Mouse (Mus musculus) gastrocnemius, adult 18-20 months (tissue): ENCODE measurements around the gene Hist1h4h. TPM values are rescaled to one million over a fixed set of nuclear protein-coding genes. Genes with fewer than 3 reads are reported as not detected.
"Not testable (repeated sequence)": the region's sequence is repeated elsewhere in the genome, so short reads cannot be mapped to it uniquely, and the experiment has no call there.

Experiments used
- DNase-seq: peaks from one replicate; pipeline ENCODE4 v3.0.0; 2021; ENCODE audit warnings: low spot score
- total RNA-seq, 2 experiments: library from RNA; stranded (reverse); gene quantifications; 2 replicates each; pipeline ENCODE4 v1.2.3; 2021

Gene Hist1h4h
- total RNA-seq, 2 experiments from 2014 or later, result 149 to 163 TPM

DNA sequence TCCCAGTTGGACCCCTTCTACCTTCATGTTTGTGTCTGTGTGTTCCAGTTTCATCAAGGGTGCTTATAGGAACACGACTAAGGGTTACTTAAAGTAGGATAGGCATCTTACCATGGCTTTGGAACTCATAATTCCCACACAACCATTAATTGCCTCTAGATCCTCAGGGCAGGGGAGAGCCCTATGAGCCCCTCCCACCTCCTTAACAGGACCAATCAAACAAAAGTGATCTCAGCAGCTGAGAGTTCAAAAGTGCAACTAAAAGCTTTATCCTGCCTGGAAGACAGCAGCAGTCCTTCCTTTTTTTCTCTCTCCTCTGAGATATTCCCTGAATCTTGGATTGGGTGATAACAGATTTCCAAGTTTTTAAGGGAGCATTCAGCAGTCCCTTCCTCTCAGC, 20.7 kb upstream of the Hist1h4h start:
- no peak for DNase-seq

DNA sequence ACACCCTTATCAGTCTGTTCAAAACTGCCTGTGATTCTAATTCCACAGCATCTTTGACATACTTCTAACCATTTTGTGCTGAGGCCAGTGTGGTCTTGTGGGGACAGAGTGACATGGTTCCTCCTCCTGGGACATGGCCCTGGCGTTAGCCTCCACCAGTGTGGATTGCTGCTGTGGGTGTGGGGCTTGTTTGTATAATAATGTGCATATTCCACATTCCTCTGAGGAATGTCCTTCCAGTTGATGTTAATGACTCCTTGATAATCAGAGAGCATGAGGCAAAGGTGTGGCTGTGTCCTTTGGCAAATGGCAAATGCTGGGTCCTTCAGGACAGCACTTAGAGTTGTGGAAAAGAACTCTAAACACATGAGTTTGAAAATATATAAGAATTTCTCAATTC, 17.3 kb upstream of the Hist1h4h start:
- no peak for DNase-seq

DNA sequence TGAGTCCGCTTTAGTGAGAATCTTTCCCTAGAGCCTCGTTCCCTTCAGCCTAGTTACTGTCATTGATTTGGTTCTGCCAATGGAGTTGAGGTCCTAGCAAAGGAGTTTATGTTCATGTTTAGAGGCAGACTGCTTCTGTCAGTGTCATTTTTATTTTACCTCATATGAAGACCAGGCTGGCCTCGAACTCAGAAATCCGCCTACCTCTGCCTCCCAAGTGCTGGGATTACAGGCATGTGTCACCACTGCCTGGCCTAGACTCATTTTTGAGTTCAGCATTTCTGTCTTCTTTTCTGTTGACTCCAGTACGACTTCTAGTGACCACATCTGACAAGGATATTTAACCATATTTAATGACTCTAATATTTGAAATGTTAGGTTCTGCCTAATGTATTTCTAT, 15.6 kb upstream of the Hist1h4h start:
- no peak for DNase-seq

DNA sequence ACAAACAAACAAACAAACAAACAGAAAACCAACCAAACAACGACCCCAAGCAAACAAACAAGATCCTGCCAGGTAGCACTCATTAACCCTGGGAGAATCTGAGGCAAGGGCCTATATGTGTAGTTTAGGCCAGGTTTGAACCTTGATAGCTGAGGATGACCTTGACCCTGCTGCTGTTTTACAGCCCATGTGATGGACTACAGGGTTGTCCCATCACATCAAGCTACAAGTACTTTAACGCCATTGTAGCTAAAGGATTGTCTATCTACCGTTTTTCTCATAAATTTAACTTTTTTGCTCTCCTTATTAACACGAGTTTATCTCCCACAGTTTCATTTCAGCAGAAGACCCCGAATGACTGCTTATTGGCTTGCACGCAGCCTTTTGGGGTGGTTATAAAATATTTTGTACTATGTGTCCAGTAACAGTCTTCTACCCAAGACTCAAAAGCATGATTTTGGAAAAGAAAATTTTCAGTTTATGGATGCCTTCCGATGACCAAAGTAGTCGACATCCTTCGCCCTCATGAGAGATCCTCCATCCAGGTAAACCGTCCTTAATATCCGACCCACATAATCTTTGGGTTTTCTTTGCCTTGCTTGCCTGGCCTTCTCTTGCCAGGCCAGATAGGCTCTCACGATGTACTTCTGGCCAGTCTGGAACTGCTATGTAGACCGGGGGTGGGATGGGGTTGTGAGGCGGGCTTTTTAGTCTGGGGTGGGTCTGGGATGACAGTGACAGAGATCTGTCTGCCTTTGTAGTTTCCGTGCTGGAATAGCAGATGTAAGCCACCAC, 14.8 kb upstream of the Hist1h4h start:
- no peak for DNase-seq

DNA sequence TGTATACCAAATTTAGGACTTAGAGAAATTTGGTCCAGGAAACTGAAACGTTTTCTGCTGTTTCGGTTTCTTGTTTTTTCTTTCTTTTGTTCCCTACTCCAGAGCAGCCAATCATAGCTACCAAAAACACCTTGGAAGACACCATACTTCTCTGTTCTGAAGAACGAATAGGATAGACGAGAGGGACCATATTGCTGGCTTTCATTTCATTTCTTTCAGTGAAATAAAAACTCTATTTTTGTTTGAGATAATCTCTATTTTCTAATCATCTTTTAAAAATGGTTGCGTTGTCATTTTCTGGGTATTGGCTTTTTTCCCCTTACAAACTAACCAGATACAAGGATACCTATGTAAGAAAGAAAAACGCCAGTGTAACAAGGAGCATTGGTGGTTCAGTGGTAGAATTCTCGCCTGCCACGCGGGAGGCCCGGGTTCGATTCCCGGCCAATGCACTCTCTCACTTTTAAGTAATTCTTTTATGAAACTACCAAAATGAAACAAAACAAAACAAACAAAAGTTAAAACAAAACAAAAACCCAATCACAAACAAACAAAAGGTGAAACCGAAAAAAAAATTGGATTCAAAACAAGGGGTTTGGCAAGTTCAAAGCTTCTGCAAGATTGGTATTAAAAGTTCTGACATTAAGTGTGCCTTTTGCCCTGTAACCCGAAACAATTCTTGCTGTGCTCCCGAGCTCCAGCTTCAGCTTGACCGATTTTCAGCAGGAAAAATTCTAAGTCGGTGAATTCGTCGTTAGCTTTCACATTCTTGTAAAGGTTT, 13.8 kb upstream of the Hist1h4h start:
- DNase-seq, result peak; percentile 68

DNA sequence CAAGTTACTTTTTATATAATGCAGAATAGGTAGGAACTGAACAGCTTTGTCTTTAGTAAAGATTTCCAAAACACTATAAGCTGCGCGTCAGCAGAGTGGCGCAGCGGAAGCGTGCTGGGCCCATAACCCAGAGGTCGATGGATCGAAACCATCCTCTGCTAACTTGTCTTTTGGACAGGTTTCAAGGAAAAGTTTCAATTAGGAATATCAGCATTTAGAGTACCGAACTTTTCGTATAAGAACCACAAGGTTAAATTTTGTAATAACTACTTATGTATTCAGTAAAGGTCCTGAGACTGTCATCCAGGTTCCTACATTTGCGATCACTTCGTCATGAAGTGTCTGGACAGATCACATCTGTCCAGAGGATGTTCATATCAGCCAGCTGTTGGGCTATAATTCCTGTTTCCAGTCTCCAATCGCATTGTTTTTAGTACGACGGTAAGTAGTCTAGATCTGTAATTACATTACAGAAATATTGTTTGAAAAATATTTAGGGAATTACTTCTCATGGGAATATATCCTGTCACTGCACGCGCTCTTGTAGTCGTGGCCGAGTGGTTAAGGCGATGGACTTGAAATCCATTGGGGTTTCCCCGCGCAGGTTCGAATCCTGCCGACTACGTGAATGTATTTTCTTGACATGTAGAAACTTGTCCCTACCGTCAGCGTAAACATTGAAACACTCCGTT, 13.1 kb upstream of the Hist1h4h start:
- peak; percentile 90 for DNase-seq

DNA sequence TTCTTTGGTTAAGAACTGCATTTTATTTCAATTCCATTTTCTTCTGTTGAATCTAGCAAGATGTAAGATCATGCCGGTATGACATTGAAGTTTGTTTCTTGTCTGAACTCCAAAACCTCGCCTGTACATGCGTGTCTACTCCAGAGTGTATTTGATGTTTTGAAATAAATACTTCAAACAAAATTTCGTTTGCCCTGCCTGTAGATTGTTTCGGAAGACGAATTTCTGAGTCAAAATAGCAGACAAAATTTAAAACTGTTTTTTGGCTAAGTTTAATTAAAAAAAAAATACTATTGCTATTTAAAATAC, 12.6 kb upstream of the Hist1h4h start:
- no peak for DNase-seq

DNA sequence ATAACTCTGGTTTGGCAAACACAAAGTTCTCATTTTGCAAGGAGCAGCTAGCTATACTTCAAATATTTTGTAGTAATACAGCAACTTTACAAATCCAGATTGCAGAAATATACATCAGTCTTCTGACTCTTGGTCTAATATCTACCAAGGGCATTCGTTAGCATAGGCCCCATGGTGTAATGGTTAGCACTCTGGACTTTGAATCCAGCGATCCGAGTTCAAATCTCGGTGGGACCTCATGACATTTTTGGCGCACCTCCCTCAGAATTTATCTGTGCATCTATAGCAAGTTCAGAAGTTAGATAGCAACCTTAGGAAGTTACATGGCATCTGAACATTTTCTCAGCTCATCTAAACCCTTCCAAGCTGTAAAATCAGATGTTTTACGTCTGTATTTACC, 12.0 kb upstream of the Hist1h4h start:
- peak; percentile 83 for DNase-seq

DNA sequence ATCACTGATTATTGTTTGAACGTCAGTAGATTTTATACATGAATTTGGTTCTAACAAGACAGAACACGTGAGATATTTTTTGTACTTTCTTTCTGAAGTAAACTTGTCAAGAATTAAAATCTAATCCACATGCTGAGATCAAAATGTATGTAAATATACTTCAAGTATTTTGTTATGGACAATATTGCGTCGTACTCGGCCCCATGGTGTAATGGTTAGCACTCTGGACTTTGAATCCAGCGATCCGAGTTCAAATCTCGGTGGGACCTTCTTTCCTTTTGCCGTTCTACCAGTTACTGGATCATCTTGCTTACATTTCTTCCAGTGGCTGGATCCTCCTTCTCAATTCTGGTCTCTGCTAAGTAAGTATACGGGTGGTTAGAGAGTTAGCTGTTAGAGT, 11.4 kb upstream of the Hist1h4h start:
- peak; percentile 84 for DNase-seq

DNA sequence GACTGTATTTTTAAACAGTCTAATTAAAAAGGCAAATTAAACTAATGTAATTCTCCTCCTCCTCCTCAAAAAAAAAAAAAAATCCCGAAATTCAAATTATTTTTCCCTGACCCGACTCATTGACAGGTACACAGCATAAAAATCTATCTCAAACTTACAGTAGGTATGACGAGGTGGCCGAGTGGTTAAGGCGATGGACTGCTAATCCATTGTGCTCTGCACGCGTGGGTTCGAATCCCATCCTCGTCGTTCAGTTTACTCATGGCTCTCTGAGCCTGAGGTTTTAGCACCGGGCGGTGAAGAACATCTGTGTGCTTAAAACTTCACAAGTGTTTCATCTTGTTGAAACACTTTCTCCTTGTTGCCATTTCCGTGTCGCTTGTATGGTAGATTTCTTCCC, 9.1 kb upstream of the Hist1h4h start:
- DNase-seq, result peak; percentile 74

DNA sequence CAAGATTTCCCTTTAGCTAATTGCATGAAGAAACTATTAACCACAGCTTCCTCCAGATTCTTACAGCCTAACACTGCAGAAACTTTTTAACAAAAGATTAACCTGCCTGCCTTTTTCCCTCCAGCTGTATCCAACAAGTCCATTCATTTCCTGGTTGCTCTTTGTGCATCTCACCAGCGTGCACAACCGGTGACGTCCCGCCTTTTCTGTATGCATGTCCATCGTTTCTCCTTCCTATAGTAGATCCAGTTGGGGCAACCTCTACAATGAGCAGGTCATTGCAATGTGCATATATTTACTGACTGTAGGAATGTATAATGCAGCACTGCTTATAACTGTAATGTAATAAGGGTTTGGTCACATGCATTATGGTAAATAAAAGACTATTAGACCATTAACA, 6.9 kb upstream of the Hist1h4h start:
- no peak for DNase-seq

DNA sequence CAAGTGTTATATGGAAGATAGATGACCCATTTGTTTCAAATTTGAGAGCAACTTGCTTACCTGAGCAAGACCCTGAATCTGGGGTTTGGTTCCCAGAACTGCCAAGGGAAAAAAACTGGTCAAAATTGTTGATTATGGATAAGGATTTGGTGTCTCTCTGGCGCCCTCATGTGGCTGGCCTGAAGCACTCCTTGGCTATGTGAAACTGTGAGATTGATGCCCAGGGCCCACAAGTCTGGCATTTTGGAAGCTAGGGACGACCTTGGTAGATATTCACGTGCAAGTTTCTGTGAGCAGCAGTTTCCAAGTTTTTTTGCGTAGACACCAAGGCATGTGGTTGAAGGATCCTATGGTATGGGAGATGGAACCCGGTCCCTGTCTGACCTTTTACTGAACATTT, 6.2 kb upstream of the Hist1h4h start:
- peak; percentile 62 for DNase-seq

DNA sequence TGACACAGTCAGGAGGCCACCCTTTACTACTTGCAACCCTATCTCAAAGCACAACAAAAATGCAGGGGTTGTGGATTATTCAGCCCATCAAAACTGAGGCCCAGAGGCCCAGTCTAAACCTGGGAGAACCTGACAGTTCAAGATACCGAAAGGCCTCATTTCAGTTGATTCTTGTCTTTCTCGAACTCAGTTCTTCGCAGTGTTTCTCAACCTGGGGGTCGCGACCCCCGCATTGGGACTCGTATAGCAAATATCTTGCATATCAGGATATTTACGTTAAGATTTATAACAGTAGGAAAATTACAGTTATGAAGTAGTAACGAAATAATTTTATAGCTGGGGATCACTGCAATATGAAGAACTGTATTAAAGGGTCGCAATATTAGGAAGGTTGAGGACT, 4.9 kb upstream of the Hist1h4h start:
- DNase-seq, result no peak

DNA sequence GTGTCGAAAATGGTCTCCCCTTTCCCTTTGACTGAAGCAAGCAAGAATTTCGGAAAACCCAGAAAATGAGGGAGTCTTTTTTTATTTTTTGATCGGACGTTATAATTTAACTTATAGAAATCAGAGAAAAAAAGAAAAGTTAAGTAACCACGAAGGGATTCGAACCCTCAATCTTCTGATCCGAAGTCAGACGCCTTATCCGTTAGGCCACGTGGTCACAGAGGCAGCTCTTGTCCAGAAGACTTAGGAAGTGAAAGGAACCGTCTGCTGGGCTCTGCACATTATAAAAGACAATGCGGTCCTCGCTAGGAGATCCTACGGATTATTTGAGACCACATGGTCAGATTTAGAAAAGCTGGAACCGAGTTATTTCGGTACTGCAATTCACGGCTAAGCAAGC, 4.5 kb upstream of the Hist1h4h start:
- peak; percentile 91 for DNase-seq

DNA sequence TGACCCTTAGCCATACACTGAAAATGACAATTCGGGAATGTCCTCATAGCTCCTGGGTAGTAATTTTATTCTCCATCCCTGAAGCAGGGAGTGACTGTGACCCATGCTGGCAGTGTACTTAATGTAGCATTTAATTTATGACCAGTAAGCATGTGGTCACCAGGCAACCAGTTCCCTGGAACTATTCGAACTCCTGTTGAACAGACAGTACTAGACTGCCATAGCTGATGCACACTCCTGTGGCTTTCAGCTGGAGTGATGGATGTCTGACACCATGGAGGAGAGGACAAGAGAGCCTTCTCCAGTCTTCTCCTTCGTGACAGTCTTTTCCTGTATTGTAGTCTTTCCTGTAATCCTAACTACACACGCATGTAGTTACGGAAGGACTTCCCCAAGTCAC, 1.8 kb upstream of the Hist1h4h start:
- no peak for DNase-seq

DNA sequence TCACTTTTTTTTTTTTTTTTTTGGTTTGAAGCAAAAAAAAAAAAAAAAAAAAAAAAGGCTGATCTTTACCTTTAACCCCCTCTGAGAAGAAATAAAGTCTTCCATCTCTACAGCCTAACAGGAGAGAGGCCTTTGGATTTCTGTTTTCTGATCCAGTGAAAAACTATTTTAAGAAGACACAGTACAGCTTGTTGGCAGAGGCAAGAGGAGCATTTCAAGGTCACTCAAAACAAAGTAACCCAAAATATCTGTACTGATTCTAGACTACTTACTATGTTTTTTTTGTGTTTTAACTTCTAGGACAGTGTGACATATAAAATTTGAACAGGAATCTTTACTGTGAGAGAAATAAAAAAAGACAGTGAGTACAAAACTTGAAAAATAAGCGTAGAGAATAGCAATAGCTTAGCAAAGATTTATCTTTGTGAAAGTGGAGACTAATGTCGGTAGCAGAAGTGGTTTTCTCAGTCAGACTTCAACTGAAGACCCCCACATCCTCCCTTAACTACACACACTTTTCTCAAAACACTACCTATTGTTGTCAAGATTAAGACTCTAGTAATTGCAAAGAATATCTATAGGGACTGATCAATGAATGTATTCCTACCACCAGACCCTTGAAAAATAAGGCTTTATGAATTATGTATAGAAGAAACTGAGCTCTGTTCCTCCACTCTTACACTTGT, 1.2 kb upstream of the Hist1h4h start:
- DNase-seq, result no peak

DNA sequence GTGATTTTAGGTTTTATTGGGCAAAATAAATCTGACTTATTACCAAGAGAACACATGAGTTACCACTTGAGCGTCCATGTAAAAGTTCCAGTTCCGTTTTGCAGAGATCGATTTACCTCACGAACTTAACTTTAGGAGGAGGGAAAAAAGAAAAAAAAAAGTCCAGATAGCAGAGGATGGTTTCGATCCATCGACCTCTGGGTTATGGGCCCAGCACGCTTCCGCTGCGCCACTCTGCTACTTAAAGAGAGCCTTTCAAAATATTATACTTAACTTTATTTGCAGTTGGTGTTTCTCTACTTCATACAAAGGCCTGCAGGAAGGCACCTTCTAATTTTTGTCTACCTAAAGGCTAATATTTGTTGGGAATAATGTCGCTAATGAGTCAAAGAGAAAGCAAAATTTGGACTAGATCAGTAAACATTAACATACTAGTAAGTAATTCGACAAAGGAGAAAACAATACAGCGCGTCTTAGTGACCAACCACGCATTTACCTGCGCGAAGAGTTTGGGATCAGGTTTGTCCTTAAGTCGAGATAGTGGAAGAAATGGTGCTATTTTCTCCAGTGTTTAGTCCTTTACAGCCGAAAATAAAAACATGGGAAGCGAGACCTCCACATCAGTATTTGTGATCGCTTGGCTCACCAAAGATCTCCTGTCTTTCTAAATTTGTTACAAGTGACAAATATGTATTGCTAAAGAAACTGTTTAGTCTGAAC, 509 bp upstream of the Hist1h4h start:
- peak; percentile 78 for DNase-seq

DNA sequence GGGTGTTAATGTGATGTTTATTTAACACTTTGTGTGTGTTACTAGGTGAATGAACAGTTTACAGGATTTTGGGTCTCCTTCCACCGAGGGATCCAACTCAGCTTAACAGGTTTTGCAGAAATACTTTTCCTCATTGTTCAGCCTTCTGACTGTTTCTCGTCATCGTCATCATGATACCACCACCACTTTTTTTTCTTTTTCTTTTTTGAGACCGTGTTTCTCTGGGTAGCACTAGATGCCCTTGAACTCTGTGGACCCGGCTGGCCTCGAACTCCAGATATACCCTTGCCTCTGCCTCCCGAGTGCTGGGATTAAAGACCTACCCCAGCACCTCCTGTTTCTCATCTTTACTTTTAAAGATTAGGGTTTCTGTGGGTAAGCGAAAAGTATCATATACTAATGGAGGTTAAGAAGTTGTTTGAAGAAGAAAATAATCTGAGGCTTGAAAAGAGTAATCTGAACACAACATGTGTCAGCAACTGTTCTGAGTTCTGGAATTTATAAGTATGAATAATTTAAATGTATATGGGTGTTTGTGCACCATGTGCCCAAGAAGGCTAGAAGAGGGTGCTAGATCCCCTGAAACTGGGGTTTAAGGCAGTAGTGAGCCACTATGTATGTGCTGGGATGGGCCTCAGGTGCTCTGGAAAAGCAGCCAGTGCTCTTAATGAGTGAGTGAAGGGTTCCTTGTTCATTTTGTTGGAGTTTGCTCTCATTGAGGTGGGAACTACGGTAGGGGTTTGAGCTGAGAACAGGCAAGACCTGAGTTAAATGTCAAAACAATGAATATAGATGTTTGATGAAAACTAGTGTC, 1.6 kb downstream of the Hist1h4h start:
- no peak for DNase-seq

DNA sequence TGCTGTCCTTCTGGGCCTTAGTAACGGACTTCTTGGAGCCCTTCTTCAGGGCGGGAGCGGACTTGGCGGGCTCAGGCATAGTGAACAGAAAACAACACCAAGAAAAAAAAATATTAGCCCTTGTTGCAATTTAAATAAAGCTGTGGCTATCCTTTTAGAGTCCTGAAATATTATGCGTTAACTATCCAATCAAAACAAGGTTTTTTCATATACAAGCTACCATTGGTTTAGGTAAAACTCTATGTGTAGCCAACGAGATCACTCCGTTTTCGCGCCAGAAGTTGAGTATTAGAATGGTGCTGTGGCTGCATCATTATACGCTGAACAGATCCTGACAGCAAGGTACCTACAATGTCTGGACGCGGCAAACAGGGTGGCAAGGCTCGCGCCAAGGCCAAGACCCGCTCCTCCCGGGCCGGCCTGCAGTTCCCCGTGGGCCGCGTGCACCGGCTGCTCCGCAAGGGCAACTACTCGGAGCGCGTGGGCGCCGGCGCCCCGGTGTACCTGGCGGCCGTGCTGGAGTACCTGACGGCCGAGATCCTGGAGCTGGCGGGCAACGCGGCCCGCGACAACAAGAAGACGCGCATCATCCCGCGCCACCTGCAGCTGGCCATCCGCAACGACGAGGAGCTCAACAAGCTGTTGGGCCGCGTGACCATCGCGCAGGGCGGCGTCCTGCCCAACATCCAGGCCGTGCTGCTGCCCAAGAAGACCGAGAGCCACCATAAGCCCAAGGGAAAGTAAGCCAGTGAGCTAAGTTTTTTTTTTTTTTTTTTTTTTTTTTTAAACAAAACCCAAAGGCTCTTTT, 2.9 kb downstream of the Hist1h4h start, which contains the start of gene Hist1h2af:
TSS of gene Hist1h2af (plus strand) at position 347 of the 808 bp plus-strand sequence.
- DNase-seq, result not testable (repeated sequence)
